Mouse (Mus musculus): ENCODE measurements at regions not wholly inside any gene's neighbourhood (a gene's known extent, or its start where the extent isn't known, plus 50 kb on each side); places are given as distances from the start of the nearest gene placed in this dataset.

DNA sequence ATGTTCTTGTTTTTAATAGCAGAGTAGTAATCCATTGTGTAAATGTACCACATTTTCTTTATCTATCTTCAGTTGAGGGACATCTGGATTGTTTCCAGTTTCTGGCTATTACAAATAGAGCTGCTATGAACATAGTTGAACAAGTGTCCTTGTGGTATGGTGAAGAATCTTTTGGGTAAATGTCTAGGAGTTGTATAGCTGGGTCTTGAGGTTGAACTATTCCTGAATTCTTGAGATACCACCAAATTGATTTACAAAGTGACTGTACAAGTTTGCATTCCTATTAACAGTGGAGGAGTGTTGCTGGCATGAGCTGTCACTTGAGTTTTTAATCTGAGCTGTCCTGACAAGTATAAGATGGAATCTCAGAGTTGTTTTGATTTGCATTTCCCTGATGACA is 76.0 kb upstream of the Zfp648 start:
- no peak for TF ChIP-seq CTCF (IDR thresholded peaks at IDR 0.05; ENCODE audit: control insufficient read depth, insufficient read depth, insufficient read length)
- TF ChIP-seq USF1 (IDR thresholded peaks at IDR 0.05; ENCODE audit: low read depth) = no peak
- no peak for TF ChIP-seq MYOD1 (IDR thresholded peaks at IDR 0.05; ENCODE audit: control insufficient read depth, insufficient read length, low read depth)
- TF ChIP-seq CEBPB (IDR thresholded peaks at IDR 0.05; ENCODE audit: low read depth) = no peak
- TF ChIP-seq FOSL1 (IDR thresholded peaks at IDR 0.05; ENCODE audit: insufficient read depth, low read length, poor library complexity, severe bottlenecking) = no peak
- no peak for TF ChIP-seq MAX (IDR thresholded peaks at IDR 0.05)
- TF ChIP-seq MYOG (IDR thresholded peaks at IDR 0.05; ENCODE audit: control insufficient read depth, extremely low read depth, insufficient read length) = no peak

Data from C2C12 (cell line).